Mouse (Mus musculus) naive thymus-derived CD4-positive, alpha-beta T cell, adult 2 months (primary cell): ENCODE data around the gene Atad3a.
A peak's percentile ranks its signal among the peaks of the same experiment; 100 is the strongest.
"Not testable (repeated sequence)": the region's sequence is repeated elsewhere in the genome, so short reads cannot be mapped to it uniquely, and the experiment has no call there.

Experiments used
- DNase-seq: peaks from one replicate; pipeline ENCODE4 v3.0.0-alpha.2; 2011; ENCODE audit warnings: low read depth

Gene Atad3a

GRCm38 (mm10) chr4:155760613-155761355, at the start of gene Atad3a:
Gene Atad3a, minus strand, starts transcription at chr4:155761093.
- peak; percentile 96 for DNase-seq

- DNase-seq = no peak
Measured at GRCm38 (mm10) chr4:155807841-155808240, 46.9 kb upstream of the Atad3a start.

- peak; percentile 97 for DNase-seq
Measured at GRCm38 (mm10) chr4:155803340-155804041, 42.6 kb upstream of the Atad3a start.

DNA sequence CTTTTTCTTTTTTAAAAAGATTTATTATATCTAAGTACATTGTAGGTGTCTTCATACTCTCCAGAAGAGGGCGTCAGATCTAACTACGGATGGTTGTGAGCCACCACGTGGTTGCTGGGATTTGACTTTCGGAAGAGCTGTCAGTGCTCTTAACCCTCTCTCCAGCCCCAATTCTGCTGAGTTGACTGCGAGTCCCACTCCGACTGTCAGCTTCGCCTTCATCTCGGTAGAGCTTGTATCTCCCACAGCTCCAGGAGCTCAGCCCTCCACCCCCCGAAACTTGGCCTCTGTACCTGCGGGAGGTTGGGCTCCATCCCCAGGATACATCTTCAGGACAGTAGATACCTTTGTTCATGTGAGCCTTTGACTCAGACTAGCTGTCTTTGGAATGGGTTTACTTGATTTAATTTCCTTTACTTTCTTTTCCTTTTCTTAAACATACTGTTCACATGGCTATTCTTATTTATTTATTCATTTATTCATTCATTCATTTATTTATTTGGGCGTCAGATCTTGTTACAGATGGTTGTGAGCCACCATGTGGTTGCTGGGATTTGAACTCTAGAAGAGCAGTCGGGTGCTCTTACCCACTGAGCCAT, 41.9 kb upstream of the Atad3a start, which contains the start of gene Mrpl20:
Gene Mrpl20 (plus strand): TSS at position 138 of the 599 bp plus-strand sequence.
- DNase-seq = peak; percentile 63

GRCm38 (mm10) chr4:155802075-155802474, 41.2 kb upstream of the Atad3a start:
- DNase-seq = no peak

GRCm38 (mm10) chr4:155793730-155794129, 32.8 kb upstream of the Atad3a start:
- DNase-seq = no peak

DNA sequence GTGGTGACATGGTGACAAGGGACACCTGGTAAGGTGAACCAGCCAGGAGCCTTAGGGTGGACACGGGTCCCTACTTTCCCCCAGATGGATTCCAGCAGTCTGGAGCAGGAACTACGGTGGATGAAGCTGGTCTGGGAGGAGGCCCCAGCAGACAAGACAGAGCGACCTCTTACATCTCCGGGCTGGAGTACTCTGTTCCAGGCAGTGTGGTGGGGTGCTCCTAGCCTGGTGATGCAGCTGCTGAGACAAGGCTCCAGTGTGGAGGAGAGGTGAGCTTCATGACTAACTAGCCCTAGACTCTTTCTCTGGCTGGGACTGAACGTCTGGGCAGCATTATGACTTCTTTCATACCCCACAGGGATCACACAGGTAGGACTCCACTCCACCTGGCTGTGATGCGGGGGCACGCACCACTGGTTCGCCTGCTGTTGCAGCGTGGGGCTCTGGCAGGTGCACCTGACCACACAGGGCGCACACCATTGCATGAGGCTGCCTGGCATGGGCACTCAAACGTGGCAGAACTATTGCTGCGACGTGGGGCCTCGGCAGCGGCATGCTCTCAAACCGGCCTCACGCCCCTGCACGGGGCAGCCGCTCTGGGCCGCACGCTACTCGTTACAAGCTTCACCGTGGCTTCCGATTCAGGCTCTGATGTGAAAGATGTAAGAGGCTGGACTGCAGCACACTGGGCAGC, 30.5 kb upstream of the Atad3a start:
- DNase-seq = no peak

GRCm38 (mm10) chr4:155790650-155791161, 29.8 kb upstream of the Atad3a start:
- no peak for DNase-seq

DNA sequence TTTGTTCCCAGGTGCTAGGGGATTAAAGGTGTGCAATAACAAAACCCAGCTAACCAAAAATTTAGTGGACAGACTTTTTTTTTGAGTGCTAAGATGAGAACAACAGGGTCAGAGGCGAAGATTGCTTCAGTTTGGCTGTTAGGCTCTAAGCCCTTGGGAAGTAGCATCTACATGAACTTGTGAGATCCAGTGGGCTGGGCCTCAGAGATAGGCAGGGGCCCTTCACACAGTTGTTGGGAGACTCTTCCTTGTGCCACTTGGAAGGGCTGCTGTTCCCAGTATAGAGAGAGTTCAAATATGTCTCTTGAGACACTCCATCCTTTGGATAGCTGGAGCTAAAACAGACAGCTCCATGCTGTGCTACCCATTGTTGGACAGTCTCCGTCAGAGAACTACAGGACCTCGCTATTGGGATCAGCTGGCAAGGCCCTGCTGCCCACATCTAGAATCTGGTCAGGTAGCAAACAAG, 29.2 kb upstream of the Atad3a start, which contains the start of gene Ankrd65:
Gene Ankrd65 (plus strand): TSS at position 419 of the 469 bp plus-strand sequence.
- no peak for DNase-seq

DNA sequence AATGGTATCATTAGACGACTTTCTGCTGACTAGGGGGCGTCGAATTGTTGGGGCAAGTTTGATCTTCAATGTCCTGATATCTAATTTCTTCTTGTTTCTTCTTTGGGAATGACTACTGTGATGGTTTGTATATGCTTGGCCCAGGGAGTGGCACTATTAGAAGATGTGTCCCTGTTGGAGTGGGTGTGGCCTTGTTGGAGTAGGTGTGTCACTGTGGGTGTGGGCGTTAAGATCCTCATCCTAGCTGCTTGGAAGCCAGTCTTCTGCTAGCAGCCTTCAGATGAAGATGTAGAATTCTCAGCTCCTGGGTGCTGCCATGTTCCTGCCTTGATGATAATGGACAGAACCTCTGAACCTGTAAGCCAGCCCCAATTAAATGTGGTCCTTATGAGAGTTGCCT, 27.9 kb upstream of the Atad3a start:
- DNase-seq = not testable (repeated sequence)

DNA sequence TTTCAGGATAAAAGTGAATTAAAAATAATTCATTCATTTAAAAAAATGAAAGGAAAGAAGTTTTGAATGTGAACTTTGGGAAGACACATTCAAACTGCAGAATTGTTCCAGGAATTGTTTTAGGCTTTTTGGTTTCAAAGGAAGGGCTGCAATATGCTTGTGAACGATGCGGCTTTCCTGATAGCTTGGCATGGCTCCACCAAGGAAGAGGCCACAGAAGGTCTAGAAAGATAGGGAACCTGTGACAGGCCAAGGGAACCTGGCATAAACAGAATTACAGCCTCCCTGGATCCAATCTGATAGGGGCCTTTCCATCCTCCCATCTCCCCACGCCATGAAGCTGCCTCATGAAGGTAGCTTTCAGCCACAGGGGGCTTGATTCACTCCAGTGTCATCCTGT, 27.4 kb upstream of the Atad3a start:
- no peak for DNase-seq

- DNase-seq = no peak
Measured at GRCm38 (mm10) chr4:155785819-155786218, 24.9 kb upstream of the Atad3a start, which contains the start of gene Tmem88b. Gene Tmem88b, minus strand, starts transcription at chr4:155785874.

DNA sequence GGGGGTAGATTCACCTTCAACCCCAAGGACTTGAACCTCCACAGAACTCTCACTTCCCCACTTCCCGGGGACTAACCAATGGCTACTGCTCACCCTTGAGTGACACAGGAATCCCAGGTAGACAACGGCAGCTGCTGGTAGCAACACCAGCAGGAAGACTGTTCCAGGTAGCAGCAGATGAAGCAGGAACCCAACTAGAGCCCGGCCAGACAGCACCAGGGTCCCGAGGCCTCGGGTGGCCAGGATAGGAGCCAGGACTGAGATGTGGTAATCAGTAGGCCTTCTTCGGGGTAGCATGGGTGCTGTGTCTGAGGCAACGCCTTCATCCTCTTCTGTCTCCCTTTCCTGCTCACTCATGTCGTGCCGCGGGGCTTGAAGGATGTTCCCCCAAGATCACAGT, 24.4 kb upstream of the Atad3a start:
- DNase-seq = no peak

DNA sequence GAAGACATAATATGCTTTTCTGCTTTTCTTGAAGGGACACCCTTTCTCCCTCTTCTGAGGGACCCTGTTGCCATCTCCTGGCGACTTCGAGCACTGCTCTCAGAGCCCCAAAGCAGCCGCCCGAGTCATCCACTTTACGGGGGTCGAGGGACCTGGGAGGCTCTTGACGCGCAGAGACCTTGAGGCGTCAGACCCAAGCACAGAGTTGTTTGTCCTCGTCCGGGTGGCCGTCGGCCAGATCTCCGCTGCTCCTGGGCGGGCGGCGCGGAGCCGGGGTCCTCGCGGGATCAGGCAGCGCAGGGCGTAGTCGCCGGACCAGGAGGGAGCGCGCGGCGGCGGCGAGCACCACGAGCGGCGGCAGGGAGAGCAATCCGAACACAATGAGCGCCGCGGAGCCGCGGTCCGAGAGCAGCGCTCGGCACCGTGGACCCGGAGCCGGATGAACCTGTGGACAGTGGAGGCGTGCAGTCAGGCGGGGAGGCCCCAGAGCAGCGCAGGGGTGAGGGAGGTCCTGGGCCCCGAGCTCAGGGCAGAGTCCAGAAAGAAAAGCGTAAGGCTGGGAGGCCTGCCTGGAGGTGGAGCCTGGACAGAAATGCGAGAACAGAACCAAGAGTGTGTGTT, 23.3 kb upstream of the Atad3a start:
- DNase-seq = peak; percentile 75

- DNase-seq = no peak
Measured at GRCm38 (mm10) chr4:155783486-155784080, 22.7 kb upstream of the Atad3a start.

DNA sequence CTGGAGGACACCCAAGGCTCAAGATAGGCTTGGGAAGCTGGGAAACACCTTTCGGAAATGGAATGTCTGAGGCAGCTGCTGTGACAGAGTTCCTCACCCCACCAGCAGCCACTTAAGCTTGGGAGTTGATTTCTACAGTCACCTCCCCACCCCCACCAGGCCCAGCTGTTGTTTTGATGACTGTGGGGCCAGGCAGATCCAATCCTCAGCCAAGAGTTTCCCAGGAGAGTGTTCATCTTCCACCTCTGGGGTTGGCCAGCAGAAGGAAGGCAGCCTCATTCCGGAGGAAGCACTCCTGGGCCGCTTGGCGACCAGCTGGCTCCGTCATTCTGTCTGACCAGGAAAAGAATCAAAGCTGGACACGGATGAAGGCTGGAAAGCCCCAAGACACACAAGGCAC, 20.0 kb upstream of the Atad3a start:
- DNase-seq = no peak

- no peak for DNase-seq
Measured at GRCm38 (mm10) chr4:155779498-155779897, 18.6 kb upstream of the Atad3a start.

GRCm38 (mm10) chr4:155777816-155778215, 16.9 kb upstream of the Atad3a start:
- no peak for DNase-seq

DNA sequence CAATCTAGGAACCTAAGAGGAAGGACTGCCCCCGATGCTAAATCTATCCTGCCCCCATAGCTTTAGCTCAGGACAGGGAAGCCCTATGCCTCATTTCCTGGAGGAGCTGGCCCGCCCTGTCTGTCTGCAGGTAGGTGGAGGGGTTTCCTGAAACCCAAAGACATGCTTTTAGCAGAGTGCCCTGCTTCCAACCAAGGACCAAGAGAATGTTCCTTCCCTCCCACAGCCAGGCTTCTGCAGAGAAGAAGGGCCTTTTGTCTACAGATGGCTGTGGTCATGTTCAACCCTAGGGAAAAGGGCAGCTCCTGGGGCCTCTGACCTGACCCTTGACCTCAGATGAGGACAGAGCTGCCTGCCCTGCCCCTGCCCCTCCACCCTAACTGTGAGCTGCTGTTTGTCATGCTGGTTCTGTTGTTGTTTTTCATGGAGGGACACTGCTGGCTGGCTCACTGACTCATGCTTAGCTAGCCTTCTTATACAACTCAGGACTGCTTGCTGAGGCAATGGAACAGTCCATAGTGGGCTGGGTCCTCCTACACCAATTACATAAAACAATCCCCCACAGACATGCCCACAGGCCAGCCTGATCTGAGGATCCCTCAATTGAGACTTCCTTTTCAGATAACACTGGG, 15.9 kb upstream of the Atad3a start:
- DNase-seq = no peak

- no peak for DNase-seq
Measured at GRCm38 (mm10) chr4:155775855-155776254, 15.0 kb upstream of the Atad3a start.
